Mouse (Mus musculus): ENCODE measurements around the gene Snx6. TPM values are rescaled to one million over a fixed set of nuclear protein-coding genes. Genes with fewer than 3 reads are reported as not detected.

Snx6 gene
- total and polyA plus RNA-seq, 2 experiments from 2014 or later, result 57.6 to 141 TPM

DNA sequence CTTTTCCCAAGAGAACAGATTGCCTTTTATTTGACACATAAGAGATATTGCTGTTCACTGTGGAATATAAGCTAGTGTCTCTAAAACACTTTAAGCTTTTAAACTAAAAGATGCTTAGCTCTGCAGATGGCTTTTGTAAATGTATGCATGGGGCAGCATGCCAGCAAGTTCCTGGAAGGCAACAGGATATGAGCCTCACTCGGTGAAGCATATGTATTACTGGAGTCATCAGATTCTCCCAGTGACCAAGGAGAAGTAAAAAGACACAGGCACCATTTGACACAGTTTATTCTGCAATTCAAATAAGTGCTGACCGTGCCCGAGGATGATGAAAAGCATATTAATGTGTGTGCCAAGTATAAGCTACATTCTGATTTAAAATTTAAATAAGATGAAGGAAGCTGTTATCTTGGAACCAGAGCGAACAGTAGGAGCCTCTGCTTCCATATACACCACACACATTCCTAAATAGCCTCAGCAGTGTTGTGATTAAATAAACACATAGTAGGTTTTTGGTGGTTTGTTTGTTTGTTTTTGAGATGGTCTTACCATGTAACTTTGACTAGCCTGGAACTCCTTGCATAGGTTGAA is 27.4 kb upstream of the Snx6 start:
- H3K27ac ChIP-seq, result no peak overlapping the region
- no peak for ATAC-seq
- H3K9me3 ChIP-seq (ENCODE audit: low read length), result no peaks in the 10 kb centered on the region
- no peak overlapping the region for H3K9ac ChIP-seq (replicated peaks; ENCODE audit: low read length)
- TF ChIP-seq CTCF (IDR thresholded peaks at IDR 0.05; ENCODE audit: low read depth), result no peak
- H3K27me3 ChIP-seq (ENCODE audit: insufficient read depth, low read length), result no peaks in the 10 kb centered on the region
- no peak overlapping the region for H3K4me3 ChIP-seq (ENCODE audit: low read length)
- WGBS, result 22% methylated on average over 4 of the region's 4 CpGs
- no peaks in the 10 kb centered on the region for H3K36me3 ChIP-seq (ENCODE audit: insufficient read depth, low read length)
- H3K4me2 ChIP-seq (ENCODE audit: low read depth, low read length), result no peak overlapping the region
- DNase-seq (ENCODE audit: low spot score), result peak; percentile 49
- H3K4me1 ChIP-seq (ENCODE audit: insufficient read depth, low read length), result no peaks in the 10 kb centered on the region

DNA sequence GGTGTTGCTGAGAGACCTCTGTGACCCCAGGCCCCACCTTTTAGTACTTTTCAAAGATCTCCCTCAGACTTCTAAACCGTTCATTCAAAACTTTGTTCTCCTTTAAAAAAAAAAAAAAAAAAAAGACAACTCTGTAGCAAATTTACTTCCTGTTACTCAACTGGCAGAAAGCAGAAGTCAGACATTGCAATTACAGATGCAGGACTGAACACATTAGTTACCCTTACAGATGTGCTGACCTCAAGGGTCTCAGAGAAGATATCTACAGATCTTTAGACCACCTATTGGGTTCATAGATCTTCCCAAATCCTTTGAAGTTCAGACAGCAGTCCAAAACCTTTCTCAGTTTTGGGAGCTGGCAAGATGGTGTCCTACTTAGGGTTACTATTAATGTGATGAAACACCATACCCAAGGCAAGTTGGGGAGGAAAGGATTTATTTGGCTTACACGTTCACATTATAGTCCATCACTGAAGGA is 25.2 kb upstream of the Snx6 start:
- DNase-seq (ENCODE audit: low spot score), result no peak
- Histone ChIP-seq H3K4me1 (ENCODE audit: insufficient read depth, low read length) (no peaks in the 10 kb centered on the region), H3K36me3 (ENCODE audit: insufficient read depth, low read length) (no peaks in the 10 kb centered on the region), H3K4me3 (ENCODE audit: low read length) (no peak overlapping the region), H3K27me3 (ENCODE audit: insufficient read depth, low read length) (no peaks in the 10 kb centered on the region), H3K4me2 (ENCODE audit: low read depth, low read length) (no peak overlapping the region), H3K9ac (replicated peaks; ENCODE audit: low read length) (no peak overlapping the region), H3K9me3 (ENCODE audit: low read length) (no peaks in the 10 kb centered on the region), H3K27ac (no peak overlapping the region)
- 33% methylated on average over 2 of the region's 2 CpGs for WGBS
- TF ChIP-seq CTCF (IDR thresholded peaks at IDR 0.05; ENCODE audit: low read depth), result no peak
- no peak for ATAC-seq

DNA sequence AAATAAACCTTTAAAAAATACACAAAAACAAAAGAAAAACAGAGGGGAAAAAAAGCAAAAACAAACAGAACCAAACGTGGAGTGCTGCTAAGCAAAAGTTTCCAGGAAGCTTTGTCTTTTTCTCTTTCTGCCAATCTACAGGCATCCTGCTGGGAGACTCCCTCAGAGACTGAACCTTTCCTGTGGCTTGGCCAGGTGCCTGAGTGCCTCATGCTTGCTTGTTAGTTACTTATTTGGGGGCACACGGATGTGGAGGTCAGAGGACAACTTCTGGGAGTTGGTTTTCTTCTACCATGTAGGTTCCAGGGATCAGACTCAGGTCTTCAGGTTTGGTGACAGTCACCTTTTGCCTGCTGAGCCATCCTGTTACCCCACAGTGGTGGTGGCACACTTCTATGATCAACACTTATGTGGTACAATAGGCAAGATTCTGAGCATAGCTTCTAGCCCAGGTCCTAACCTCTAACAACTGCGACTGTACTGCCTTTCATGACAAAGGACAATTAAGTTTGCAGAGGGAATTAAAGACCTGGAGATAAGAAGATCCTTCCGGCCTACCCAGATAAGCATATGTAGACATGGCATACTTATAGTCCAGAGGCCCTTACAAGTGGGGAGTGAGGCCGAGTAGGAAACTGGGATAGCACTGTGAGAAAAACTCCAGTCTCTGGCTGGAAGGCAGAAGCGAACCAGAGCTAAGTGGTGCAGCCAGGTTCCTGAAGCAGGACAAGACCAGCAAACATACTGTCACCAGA is 23.9 kb upstream of the Snx6 start:
- 63% methylated on average over 6 of the region's 6 CpGs for WGBS
- no peaks in the 10 kb centered on the region for H3K4me1 ChIP-seq (ENCODE audit: insufficient read depth, low read length)
- no peak overlapping the region for H3K9ac ChIP-seq (replicated peaks; ENCODE audit: low read length)
- H3K27me3 ChIP-seq (ENCODE audit: insufficient read depth, low read length), result no peaks in the 10 kb centered on the region
- no peak for TF ChIP-seq CTCF (IDR thresholded peaks at IDR 0.05; ENCODE audit: low read depth)
- no peaks in the 10 kb centered on the region for H3K36me3 ChIP-seq (ENCODE audit: insufficient read depth, low read length)
- H3K9me3 ChIP-seq (ENCODE audit: low read length), result no peaks in the 10 kb centered on the region
- no peak overlapping the region for H3K4me2 ChIP-seq (ENCODE audit: low read depth, low read length)
- H3K4me3 ChIP-seq (ENCODE audit: low read length), result no peak overlapping the region
- H3K27ac ChIP-seq, result no peak overlapping the region
- DNase-seq (ENCODE audit: low spot score) (no peak), ATAC-seq (no peak)

DNA sequence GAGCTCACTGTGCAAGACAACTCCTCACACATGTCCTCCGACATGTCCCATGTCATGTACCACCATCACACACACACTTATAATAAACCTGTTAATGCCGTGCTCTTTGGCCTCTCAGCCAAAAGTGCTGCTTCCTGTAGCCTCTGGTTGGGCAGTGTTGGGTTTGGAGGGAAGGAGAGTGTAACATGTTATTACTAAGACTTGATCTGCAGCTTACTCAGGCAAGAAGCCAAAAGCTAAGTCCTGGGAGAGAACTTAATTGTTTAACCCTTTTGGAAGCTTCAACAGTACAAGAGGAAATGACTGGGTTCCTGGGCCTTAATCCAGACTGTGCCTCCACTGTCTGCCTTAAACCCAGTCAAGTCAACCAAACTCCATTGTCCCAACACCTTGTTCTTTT is 14.6 kb upstream of the Snx6 start:
- WGBS, result 84% methylated on average over 2 of the region's 2 CpGs
- H3K4me2 ChIP-seq (ENCODE audit: low read depth, low read length), result no peak overlapping the region

DNA sequence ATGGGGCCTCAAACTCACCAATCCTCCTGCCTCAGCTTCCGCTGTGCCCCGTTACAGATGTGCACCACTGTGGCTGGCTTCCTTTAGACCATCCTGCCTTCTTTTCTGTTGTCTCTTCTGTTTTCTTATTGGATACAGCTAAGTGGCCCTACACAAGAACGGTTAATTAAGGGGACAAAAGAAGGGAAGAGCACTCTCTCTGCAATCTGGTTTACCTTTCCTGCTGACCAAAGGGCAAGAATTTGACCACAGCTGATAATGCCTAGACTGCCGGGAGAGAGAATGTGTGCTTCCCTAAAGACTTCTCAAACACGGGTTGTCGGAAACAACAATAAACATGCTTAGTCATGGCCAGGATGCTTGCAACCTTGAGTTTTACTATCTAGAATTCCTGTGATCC is 12.0 kb upstream of the Snx6 start:
- DNase-seq (ENCODE audit: low spot score) (no peak), ATAC-seq (no peak)
- no peaks in the 10 kb centered on the region for H3K4me1 ChIP-seq (ENCODE audit: insufficient read depth, low read length)
- H3K9ac ChIP-seq (replicated peaks; ENCODE audit: low read length), result no peak overlapping the region
- H3K27me3 ChIP-seq (ENCODE audit: insufficient read depth, low read length), result no peaks in the 10 kb centered on the region
- 73% methylated on average over 6 of the region's 6 CpGs for WGBS
- no peaks in the 10 kb centered on the region for H3K36me3 ChIP-seq (ENCODE audit: insufficient read depth, low read length)
- H3K9me3 ChIP-seq (ENCODE audit: low read length), result no peaks in the 10 kb centered on the region
- H3K4me3 ChIP-seq (ENCODE audit: low read length), result no peak overlapping the region
- TF ChIP-seq CTCF (IDR thresholded peaks at IDR 0.05; ENCODE audit: low read depth), result no peak
- H3K4me2 ChIP-seq (ENCODE audit: low read depth, low read length), result no peak overlapping the region
- no peak overlapping the region for H3K27ac ChIP-seq

More for the DNA sequence above, 14.6 kb upstream of the Snx6 start:
- no peak for TF ChIP-seq CTCF (IDR thresholded peaks at IDR 0.05; ENCODE audit: low read depth)
- H3K9me3 ChIP-seq (ENCODE audit: low read length), result no peaks in the 10 kb centered on the region
- H3K36me3 ChIP-seq (ENCODE audit: insufficient read depth, low read length), result no peaks in the 10 kb centered on the region
- ATAC-seq (no peak), DNase-seq (ENCODE audit: low spot score) (no peak)
- no peak overlapping the region for H3K27ac ChIP-seq
- no peaks in the 10 kb centered on the region for H3K27me3 ChIP-seq (ENCODE audit: insufficient read depth, low read length)
- no peak overlapping the region for H3K4me3 ChIP-seq (ENCODE audit: low read length)
- no peaks in the 10 kb centered on the region for H3K4me1 ChIP-seq (ENCODE audit: insufficient read depth, low read length)
- H3K9ac ChIP-seq (replicated peaks; ENCODE audit: low read length), result no peak overlapping the region

DNA sequence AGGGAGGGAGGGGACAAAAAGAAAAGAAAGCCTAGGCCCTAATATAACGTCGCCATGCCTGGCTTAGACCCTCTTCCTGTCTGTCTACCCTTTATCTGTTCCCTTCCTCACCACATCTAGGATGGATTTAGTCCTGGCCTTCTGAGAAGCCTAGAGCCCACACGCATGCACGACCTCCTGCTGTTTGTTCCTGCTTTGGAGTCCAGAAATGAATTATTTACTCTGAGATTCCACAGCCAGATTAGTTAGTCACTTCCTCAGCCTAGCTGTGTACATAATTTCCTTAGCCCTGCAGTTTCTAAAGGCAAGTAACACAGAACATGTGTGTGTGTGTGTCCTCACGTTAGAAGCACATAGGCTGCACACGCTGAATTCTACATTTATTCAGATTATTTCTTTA is 10.6 kb upstream of the Snx6 start:
- WGBS, result 68% methylated on average over 6 of the region's 6 CpGs
- no peak for TF ChIP-seq CTCF (IDR thresholded peaks at IDR 0.05; ENCODE audit: low read depth)
- H3K4me1 ChIP-seq (ENCODE audit: insufficient read depth, low read length), result no peaks in the 10 kb centered on the region
- no peak overlapping the region for H3K9ac ChIP-seq (replicated peaks; ENCODE audit: low read length)
- no peak for DNase-seq (ENCODE audit: low spot score)
- no peaks in the 10 kb centered on the region for H3K36me3 ChIP-seq (ENCODE audit: insufficient read depth, low read length)
- H3K9me3 ChIP-seq (ENCODE audit: low read length), result no peaks in the 10 kb centered on the region
- H3K27ac ChIP-seq, result no peak overlapping the region
- H3K4me3 ChIP-seq (ENCODE audit: low read length), result no peak overlapping the region
- no peaks in the 10 kb centered on the region for H3K27me3 ChIP-seq (ENCODE audit: insufficient read depth, low read length)
- no peak overlapping the region for H3K4me2 ChIP-seq (ENCODE audit: low read depth, low read length)
- ATAC-seq, result no peak

Data from hindbrain, postnatal 0 days (tissue).